Mouse (Mus musculus) intestine, embryonic 14.5 days (tissue): Measurements from ENCODE around the gene Sh2d5. TPM values are rescaled to one million over a fixed set of nuclear protein-coding genes. Genes with fewer than 3 reads are reported as not detected.

Source experiments
- ATAC-seq: fragments of 200-750 bp; cut with Nextera tagmentation; replicated peaks from 2 replicates; pipeline ENCODE4 v1.8.0; 2017; ENCODE audit warnings: low read depth, moderate number of reproducible peaks, moderate TSS enrichment, moderate library complexity; ENCODE audit not compliant: low FRiP score, low TSS enrichment
- DNase-seq: peaks from one replicate; pipeline ENCODE4 v3.0.0-alpha.2; 2018; ENCODE audit warnings: low spot score
- H3K27ac ChIP-seq: fragments of 300-500 bp; sonication (generic); 2 replicates; pipeline ENCODE4 v1.5.1; 2014; ENCODE audit warnings: low read depth, mild to moderate bottlenecking, control low read depth
- H3K27me3 ChIP-seq: fragments of 300-500 bp; sonication (generic); replicated peaks from 2 replicates; pipeline ENCODE4 v1.6.1; 2014; ENCODE audit warnings: low read length, control low read depth; ENCODE audit not compliant: control insufficient read depth, insufficient read depth
- H3K36me3 ChIP-seq: fragments of 300-500 bp; sonication (generic); 2 replicates; pipeline ENCODE4 v1.6.1; 2014; ENCODE audit warnings: low read length, control low read depth; ENCODE audit not compliant: control insufficient read depth, insufficient read depth
- H3K4me1 ChIP-seq: fragments of 300-500 bp; sonication (generic); replicated peaks from 2 replicates; pipeline ENCODE4 v1.6.1; 2014; ENCODE audit warnings: low read length, control low read depth, mixed read lengths; ENCODE audit not compliant: control insufficient read depth, insufficient read depth
- H3K4me2 ChIP-seq: fragments of 300-500 bp; sonication (generic); 2 replicates; pipeline ENCODE4 v1.6.1; 2014; ENCODE audit warnings: low read length
- H3K4me3 ChIP-seq: fragments of 300-500 bp; sonication (generic); 2 replicates; pipeline ENCODE4 v1.5.1; 2014; ENCODE audit warnings: low read depth, low read length, control low read depth, mixed read lengths
- H3K9ac ChIP-seq: fragments of 300-500 bp; sonication (generic); 2 replicates; pipeline ENCODE4 v1.6.1; 2014; ENCODE audit warnings: mild to moderate bottlenecking, low read length
- H3K9me3 ChIP-seq: fragments of 300-500 bp; sonication (generic); 2 replicates; pipeline ENCODE4 v1.6.1; 2016; ENCODE audit warnings: low read length, control low read depth; ENCODE audit not compliant: control insufficient read depth
- WGBS: fragments of 180-500 bp; shearing (Covaris S2); extraction: QIAGEN DNeasy Blood & Tissue Kit; methylation state at CpG from one replicate; pipeline ENCODE4 v1.1.7; 2014; 5-methylcytosine and 5-hydroxymethylcytosine counted together
- polyA plus RNA-seq: library from polyadenylated mRNA; unstranded; fragments of >200 nt; fragmentation: Nextera tagmentation; extraction: Ambion mirVana; gene quantifications from 2 replicates; pipeline ENCODE4 v1.2.1, GENCODE M21; 2014

Sh2d5 gene
- polyA plus RNA-seq: 1.0 and 1.2 TPM in 2 replicates

GRCm38 (mm10) chr4:138250088-138250960, at the start of gene Sh2d5, which contains the start of gene Kif17:
Sh2d5 (plus strand) TSS chr4:138250403.
Kif17 (plus strand) TSS chr4:138250435.
- no peaks in the 10 kb centered on the region for H3K9me3 ChIP-seq
- H3K4me3 ChIP-seq: peak within 1 kb of the TSS; percentile 47
- peak; percentile 87 for ATAC-seq
- no peak within 1 kb of the TSS for H3K27ac ChIP-seq
- H3K4me2 ChIP-seq: peak within 1 kb of the TSS; percentile 100
- DNase-seq: peak; percentile 85
- peaks cover 11% of the 10 kb centered on the region for H3K36me3 ChIP-seq
- 0 out of 2 replicates have a peak within 1 kb of the TSS, but pooled peaks have one; percentile 10 for H3K9ac ChIP-seq
- WGBS: under 1% methylated on average over 72 of the region's 74 CpGs
- peaks cover 25% of the 10 kb centered on the region for H3K4me1 ChIP-seq
- H3K27me3 ChIP-seq: peaks cover 14% of the 10 kb centered on the region; the same call in 1 of the 2 replicates

- Histone ChIP-seq H3K9ac (no peak overlapping the region), H3K36me3 (peaks cover 96% of the 10 kb centered on the region), H3K4me2 (no peak overlapping the region), H3K9me3 (no peaks in the 10 kb centered on the region), H3K4me1 (no peaks in the 10 kb centered on the region), H3K4me3 (no peak overlapping the region), H3K27ac (no peak overlapping the region), H3K27me3 (no peaks in the 10 kb centered on the region)
- 94% methylated on average over 3 of the region's 3 CpGs for WGBS
- DNase-seq (no peak), ATAC-seq (no peak)
Measured at GRCm38 (mm10) chr4:138200769-138201168, 49.4 kb upstream of the Sh2d5 start.

GRCm38 (mm10) chr4:138201696-138202095, 48.5 kb upstream of the Sh2d5 start:
- Histone ChIP-seq H3K27ac (no peak overlapping the region), H3K27me3 (no peaks in the 10 kb centered on the region), H3K4me1 (no peaks in the 10 kb centered on the region), H3K9me3 (no peaks in the 10 kb centered on the region), H3K4me2 (no peak overlapping the region), H3K4me3 (no peak overlapping the region), H3K36me3 (peaks cover 95% of the 10 kb centered on the region), H3K9ac (no peak overlapping the region)
- DNase-seq (no peak), ATAC-seq (no peak)
- 49% methylated on average over 9 of the region's 9 CpGs for WGBS

- Histone ChIP-seq H3K4me3 (no peak overlapping the region), H3K27me3 (no peaks in the 10 kb centered on the region), H3K4me2 (no peak overlapping the region), H3K9me3 (no peaks in the 10 kb centered on the region), H3K36me3 (peaks cover 48% of the 10 kb centered on the region), H3K9ac (no peak overlapping the region), H3K4me1 (no peaks in the 10 kb centered on the region), H3K27ac (no peak overlapping the region)
- ATAC-seq: no peak
- no peak for DNase-seq
- 88% methylated on average over 5 of the region's 5 CpGs for WGBS
Measured at GRCm38 (mm10) chr4:138210116-138210515, 40.1 kb upstream of the Sh2d5 start.

- H3K4me1 ChIP-seq: peaks cover 18% of the 10 kb centered on the region
- H3K9ac ChIP-seq: no peak overlapping the region
- WGBS: 62% methylated on average over 3 of the region's 3 CpGs
- no peak overlapping the region for H3K4me3 ChIP-seq
- H3K9me3 ChIP-seq: no peaks in the 10 kb centered on the region
- H3K27me3 ChIP-seq: no peaks in the 10 kb centered on the region
- no peak overlapping the region for H3K4me2 ChIP-seq
- H3K36me3 ChIP-seq: peaks cover 14% of the 10 kb centered on the region
- H3K27ac ChIP-seq: no peak overlapping the region
- ATAC-seq (no peak), DNase-seq (no peak)
Measured at GRCm38 (mm10) chr4:138213861-138214260, 36.3 kb upstream of the Sh2d5 start.

GRCm38 (mm10) chr4:138215671-138216199, 34.5 kb upstream of the Sh2d5 start:
- Histone ChIP-seq H3K9me3 (no peaks in the 10 kb centered on the region), H3K4me3 (peak overlapping the region; percentile 98), H3K27me3 (no peaks in the 10 kb centered on the region), H3K9ac (peak overlapping the region; percentile 98), H3K4me2 (peak overlapping the region; percentile 68), H3K27ac (peak overlapping the region; percentile 99), H3K4me1 (peaks cover 25% of the 10 kb centered on the region), H3K36me3 (no peaks in the 10 kb centered on the region)
- WGBS: 42% methylated on average over 13 of the region's 13 CpGs
- ATAC-seq (no peak), DNase-seq (no peak)

- H3K27ac ChIP-seq: peak within 1 kb of the TSS; percentile 99
- no peaks in the 10 kb centered on the region for H3K27me3 ChIP-seq
- H3K9ac ChIP-seq: peak within 1 kb of the TSS; percentile 98
- DNase-seq (peak; percentile 91), ATAC-seq (peak; percentile 71)
- H3K36me3 ChIP-seq: no peaks in the 10 kb centered on the region
- under 1% methylated on average over 61 of the region's 84 CpGs for WGBS
- H3K9me3 ChIP-seq: no peaks in the 10 kb centered on the region
- H3K4me1 ChIP-seq: peaks cover 25% of the 10 kb centered on the region
- H3K4me2 ChIP-seq: peak within 1 kb of the TSS; percentile 68
- H3K4me3 ChIP-seq: peak within 1 kb of the TSS; percentile 98
Measured at GRCm38 (mm10) chr4:138216200-138216890, 33.9 kb upstream of the Sh2d5 start, which contains the start of gene Hp1bp3. Hp1bp3 (plus strand) TSS chr4:138216296.

GRCm38 (mm10) chr4:138216891-138217392, 33.3 kb upstream of the Sh2d5 start:
- peaks cover 2% of the 10 kb centered on the region for H3K36me3 ChIP-seq
- H3K4me3 ChIP-seq: peak overlapping the region; percentile 98
- peak; percentile 99 for DNase-seq
- no peaks in the 10 kb centered on the region for H3K27me3 ChIP-seq
- H3K4me1 ChIP-seq: peaks cover 25% of the 10 kb centered on the region
- peak overlapping the region; percentile 98 for H3K9ac ChIP-seq
- WGBS: under 1% methylated on average over 68 of the region's 68 CpGs
- ATAC-seq: peak; percentile 94
- no peaks in the 10 kb centered on the region for H3K9me3 ChIP-seq
- H3K27ac ChIP-seq: peak overlapping the region; percentile 99
- peak overlapping the region; percentile 68 for H3K4me2 ChIP-seq
